Mouse (Mus musculus) MEL (cell line): ENCODE data around the gene Stat4. TPM values are rescaled to one million over a fixed set of nuclear protein-coding genes. Genes with fewer than 3 reads are reported as not detected.

ENCODE experiments used
- DNase-seq: peaks from one replicate; pipeline ENCODE4 v3.0.0; 2011; ENCODE audit warnings: low read depth, low spot score
- H3K27ac ChIP-seq: 2 replicates; pipeline ENCODE4 v1.5.1; 2012; ENCODE audit warnings: low read depth, mild to moderate bottlenecking, control low read depth, low read length, moderate library complexity; ENCODE audit not compliant: control insufficient read depth
- H3K27me3 ChIP-seq, 2 experiments: fragments of 150-350 bp in 1 of 2; sonication (generic) in 1 of 2; 2 replicates each; pipeline ENCODE4 v1.6.1; 2012; ENCODE audit warnings: low read length in 2 of 2, mild to moderate bottlenecking in 2 of 2, improper control_type of control experiment in 1 of 2, moderate library complexity in 1 of 2; ENCODE audit not compliant: insufficient read depth in 2 of 2, control insufficient read depth in 1 of 2
- H3K36me3 ChIP-seq, 2 experiments: 2 replicates each; pipeline ENCODE4 v1.6.1; 2012 to 2014; ENCODE audit warnings: low read length in 2 of 2, improper control_type of control experiment in 1 of 2, inconsistent platforms in 1 of 2, mild to moderate bottlenecking in 1 of 2; ENCODE audit not compliant: insufficient read depth in 2 of 2, control insufficient read depth in 1 of 2
- H3K4me1 ChIP-seq, 2 experiments: fragments of 150-350 bp in 1 of 2; sonication (generic) in 1 of 2; 2 replicates each; pipeline ENCODE4 v1.6.1; 2012; ENCODE audit warnings: low read length in 2 of 2, improper control_type of control experiment in 1 of 2, mild to moderate bottlenecking in 1 of 2; ENCODE audit not compliant: insufficient read depth in 2 of 2, control insufficient read depth in 1 of 2
- H3K4me3 ChIP-seq, 2 experiments: fragments of 150-350 bp in 1 of 2; sonication (generic) in 1 of 2; 2 replicates each; pipeline ENCODE4 v1.5.1; 2012; ENCODE audit warnings: low read depth in 2 of 2, low read length in 2 of 2, mild to moderate bottlenecking in 2 of 2, moderate library complexity in 2 of 2, control low read depth in 1 of 2, improper control_type of control experiment in 1 of 2; ENCODE audit not compliant: control insufficient read depth in 1 of 2, insufficient read depth in 1 of 2
- H3K79me2 ChIP-seq: 2 replicates; pipeline ENCODE4 v1.6.1; 2012; ENCODE audit warnings: mild to moderate bottlenecking, low read length, moderate library complexity; ENCODE audit not compliant: control insufficient read depth, poor library complexity, insufficient read depth
- H3K9ac ChIP-seq: 2 replicates; pipeline ENCODE4 v1.6.1; 2012; ENCODE audit warnings: low read depth, mild to moderate bottlenecking, control low read depth, low read length, moderate library complexity; ENCODE audit not compliant: control insufficient read depth, poor library complexity, severe bottlenecking
- H3K9me3 ChIP-seq: fragments of 150-350 bp; sonication (generic); replicated peaks from 2 replicates; pipeline ENCODE4 v1.6.1; 2012; ENCODE audit warnings: mild to moderate bottlenecking, low read length, improper control_type of control experiment, moderate library complexity; ENCODE audit not compliant: insufficient read depth
- CHD1 ChIP-seq: IDR thresholded peaks from 2 replicates; pipeline ENCODE4 v1.6.1; 2012; ENCODE audit warnings: low read depth, mild to moderate bottlenecking, inconsistent platforms, low read length, improper control_type of control experiment
- CHD2 ChIP-seq: IDR thresholded peaks from 2 replicates; pipeline ENCODE4 v1.6.1; 2011; ENCODE audit warnings: low read length, improper control_type of control experiment
- CTCF ChIP-seq, 3 experiments: IDR thresholded peaks in 2 of 3; conservative IDR thresholded peaks in 1 of 3; 2 replicates each; pipeline ENCODE4 v1.5.1; 2011 to 2012; ENCODE audit warnings: low read length in 3 of 3, low read depth in 2 of 3, mild to moderate bottlenecking in 2 of 3, improper control_type of control experiment in 1 of 3, inconsistent platforms in 1 of 3, mixed read lengths in 1 of 3, moderate library complexity in 1 of 3; ENCODE audit not compliant: control insufficient read depth in 1 of 3, insufficient read depth in 1 of 3, poor library complexity in 1 of 3, severe bottlenecking in 1 of 3
- ELF1 ChIP-seq: IDR thresholded peaks from 2 replicates; pipeline ENCODE4 v1.6.1; 2014; ENCODE audit warnings: low read depth, mild to moderate bottlenecking, inconsistent platforms, low read length, improper control_type of control experiment, moderate library complexity
- EP300 ChIP-seq, 2 experiments: IDR thresholded peaks; 2 replicates each; pipeline ENCODE4 v1.6.1; 2011; ENCODE audit warnings: improper control_type of control experiment in 2 of 2, low read length in 2 of 2, low read depth in 1 of 2, mild to moderate bottlenecking in 1 of 2
- ETS1 ChIP-seq: IDR thresholded peaks from 2 replicates; pipeline ENCODE4 v1.6.1; 2012; ENCODE audit warnings: low read depth, mild to moderate bottlenecking, inconsistent platforms, low read length, improper control_type of control experiment, moderate library complexity
- GATA1 ChIP-seq: IDR thresholded peaks from 2 replicates; pipeline ENCODE4 v1.6.1; 2011; ENCODE audit warnings: low read depth, low read length, improper control_type of control experiment
- HCFC1 ChIP-seq: IDR thresholded peaks from 2 replicates; pipeline ENCODE4 v1.6.1; 2012; ENCODE audit warnings: low read depth, mild to moderate bottlenecking, inconsistent platforms, low read length, improper control_type of control experiment, moderate library complexity
- JUND ChIP-seq: IDR thresholded peaks from 2 replicates; pipeline ENCODE4 v1.6.1; 2011; ENCODE audit warnings: low read depth, mild to moderate bottlenecking, improper control_type of control experiment, low read length
- MAFK ChIP-seq: IDR thresholded peaks from 2 replicates; pipeline ENCODE4 v1.6.1; 2011; ENCODE audit warnings: low read depth, mild to moderate bottlenecking, low read length, improper control_type of control experiment, borderline replicate concordance
- MAX ChIP-seq: IDR thresholded peaks from 2 replicates; pipeline ENCODE4 v1.6.1; 2011; ENCODE audit warnings: low read length, improper control_type of control experiment
- MAZ ChIP-seq: IDR thresholded peaks from 2 replicates; pipeline ENCODE4 v1.6.1; 2012; ENCODE audit warnings: low read depth, mild to moderate bottlenecking, inconsistent platforms, low read length, improper control_type of control experiment
- MXI1 ChIP-seq: IDR thresholded peaks from 2 replicates; pipeline ENCODE4 v1.6.1; 2011; ENCODE audit warnings: mild to moderate bottlenecking, low read depth, low read length, improper control_type of control experiment
- MYC ChIP-seq: IDR thresholded peaks from 2 replicates; pipeline ENCODE4 v1.6.1; 2011; ENCODE audit warnings: low read depth, mild to moderate bottlenecking, low read length, improper control_type of control experiment, moderate library complexity
- NELFE ChIP-seq: IDR thresholded peaks from 2 replicates; pipeline ENCODE4 v1.6.1; 2011; ENCODE audit warnings: low read depth, low read length, improper control_type of control experiment
- NRF1 ChIP-seq: IDR thresholded peaks from 2 replicates; pipeline ENCODE4 v1.6.1; 2014; ENCODE audit warnings: low read depth, mild to moderate bottlenecking, inconsistent platforms, low read length, improper control_type of control experiment, moderate library complexity; ENCODE audit not compliant: poor library complexity, insufficient read depth, severe bottlenecking
- RAD21 ChIP-seq: IDR thresholded peaks from 2 replicates; pipeline ENCODE4 v1.6.1; 2011; ENCODE audit warnings: mild to moderate bottlenecking, low read depth, low read length, improper control_type of control experiment
- SIN3A ChIP-seq: IDR thresholded peaks from 2 replicates; pipeline ENCODE4 v1.6.1; 2012; ENCODE audit warnings: low read length, improper control_type of control experiment, inconsistent platforms
- SMC3 ChIP-seq: IDR thresholded peaks from 2 replicates; pipeline ENCODE4 v1.6.1; 2011; ENCODE audit warnings: low read depth, low read length, improper control_type of control experiment
- TAL1 ChIP-seq: IDR thresholded peaks from 2 replicates; pipeline ENCODE4 v1.6.1; 2012; ENCODE audit warnings: mild to moderate bottlenecking, inconsistent platforms, low read length, moderate library complexity, mixed read lengths
- TCF12 ChIP-seq: IDR thresholded peaks from 2 replicates; pipeline ENCODE4 v1.6.1; 2014; ENCODE audit warnings: low read depth, mild to moderate bottlenecking, inconsistent platforms, low read length, improper control_type of control experiment, moderate library complexity
- UBTF ChIP-seq: IDR thresholded peaks from 2 replicates; pipeline ENCODE4 v1.6.1; 2012; ENCODE audit warnings: low read depth, mild to moderate bottlenecking, inconsistent platforms, low read length, improper control_type of control experiment, moderate library complexity, borderline replicate concordance; ENCODE audit not compliant: insufficient read depth
- USF2 ChIP-seq, 2 experiments: IDR thresholded peaks; 2 replicates each; pipeline ENCODE4 v1.6.1; 2011 to 2012; ENCODE audit warnings: improper control_type of control experiment in 2 of 2, low read length in 2 of 2, borderline replicate concordance in 1 of 2, inconsistent platforms in 1 of 2, low read depth in 1 of 2, mild to moderate bottlenecking in 1 of 2; ENCODE audit not compliant: insufficient read depth in 1 of 2
- ZNF384 ChIP-seq: IDR thresholded peaks from 2 replicates; pipeline ENCODE4 v1.6.1; 2012; ENCODE audit warnings: low read depth, mild to moderate bottlenecking, inconsistent platforms, low read length, improper control_type of control experiment
- polyA plus RNA-seq, 2 experiments: library from polyadenylated mRNA; stranded (reverse) in 1 of 2; unstranded in 1 of 2; fragments of >175 nt in 1 of 2; fragments of >200 nt in 1 of 2; gene quantifications; 2 replicates each; pipeline versions ENCODE4 v1.2.1 to v1.2.4; 2012; ENCODE audit warnings: low replicate concordance in 2 of 2, low read depth in 1 of 2; ENCODE audit not compliant: insufficient read length in 2 of 2, insufficient read depth in 1 of 2, missing spikeins in 1 of 2
- total RNA-seq: library from RNA; depleted of rRNA; stranded (reverse); fragments of 300-350 nt; gene quantifications from 2 replicates; pipeline ENCODE4 v1.2.3, GENCODE M21; 2012

The Stat4 gene
- total and polyA plus RNA-seq, 3 experiments: not detected

GRCm38 (mm10) chr1:52113666-52114069, 126.7 kb downstream of the Stat4 start (continued):
- peak; percentile 68 for TF ChIP-seq TCF12
- TF ChIP-seq CHD2: no peak
- TF ChIP-seq TAL1: no peak
- peak; percentile 83 to 96 (median 94) for TF ChIP-seq CTCF (IDR thresholded peaks at IDR 0.05 in 2 of 3, conservative IDR thresholded peaks at IDR 0.05 in 1 of 3; ENCODE audit: control insufficient read depth in 1 of 3, insufficient read depth in 1 of 3, low read depth in 2 of 3, low read length in 3 of 3, poor library complexity in 1 of 3, severe bottlenecking in 1 of 3)
- TF ChIP-seq EP300 (IDR thresholded peaks at IDR 0.05; ENCODE audit: low read depth in 1 of 2, low read length in 2 of 2): peak in 1 of 2 experiments; percentile 76; a peak in 2 of 4 replicates
- TF ChIP-seq ETS1: peak; percentile 99
- no peak for TF ChIP-seq GATA1
- 0 out of 2 replicates have a peak, but pooled peaks have one; percentile 43 for TF ChIP-seq UBTF
- TF ChIP-seq NRF1: peak; percentile 98; the same call in 1 of the 2 replicates
- peak; percentile 70 for TF ChIP-seq ZNF384
- TF ChIP-seq JUND: peak; percentile 84; the same call in 1 of the 2 replicates
- TF ChIP-seq CHD1: no peak
- 0 out of 2 replicates have a peak, but pooled peaks have one; percentile 79 for TF ChIP-seq MAZ
- peak; percentile 99 for TF ChIP-seq MXI1
- TF ChIP-seq MYC: peak; percentile 99
- TF ChIP-seq MAFK: peak; percentile 48; the same call in 1 of the 2 replicates
- peak; percentile 72; the same call in 1 of the 2 replicates for TF ChIP-seq ELF1
- TF ChIP-seq RAD21: peak; percentile 5; the same call in 1 of the 2 replicates
- peak; percentile 83 for TF ChIP-seq NELFE
- TF ChIP-seq SMC3: peak; percentile 34
- TF ChIP-seq, all 39 proteins: peak for 31

GRCm38 (mm10) chr1:52116441-52116840, 129.5 kb downstream of the Stat4 start:
- Histone ChIP-seq H3K4me3 (no peak overlapping the region), H3K9me3 (no peaks in the 10 kb centered on the region), H3K4me1 (peaks cover 5 to 22% of the 10 kb centered on the region in 2 experiments; a peak in 3 of 4 replicates), H3K36me3 (peaks cover 0 to 16% of the 10 kb centered on the region in 2 experiments; a peak in 2 of 4 replicates), H3K27ac (no peak overlapping the region), H3K27me3 (no peaks in the 10 kb centered on the region), H3K79me2 (peaks cover 5% of the 10 kb centered on the region; the same call in 1 of the 2 replicates), H3K9ac (no peak overlapping the region)
- TF ChIP-seq MAFK: no peak
- TF ChIP-seq ZNF384: no peak
- no peak for TF ChIP-seq HCFC1
- no peak for TF ChIP-seq MAX
- no peak for TF ChIP-seq CTCF (IDR thresholded peaks at IDR 0.05 in 2 of 3, conservative IDR thresholded peaks at IDR 0.05 in 1 of 3; ENCODE audit: control insufficient read depth in 1 of 3, insufficient read depth in 1 of 3, low read depth in 2 of 3, low read length in 3 of 3, poor library complexity in 1 of 3, severe bottlenecking in 1 of 3)
- no peak for TF ChIP-seq USF2 (IDR thresholded peaks at IDR 0.05; ENCODE audit: borderline replicate concordance in 1 of 2, insufficient read depth in 1 of 2, low read depth in 1 of 2, low read length in 2 of 2)
- TF ChIP-seq SMC3: no peak
- no peak for TF ChIP-seq SIN3A
- no peak for TF ChIP-seq JUND
- DNase-seq: no peak
